Mouse (Mus musculus): ENCODE measurements at regions not wholly inside any gene's neighbourhood (a gene's known extent, or its start where the extent isn't known, plus 50 kb on each side); places are given as distances from the start of the nearest gene placed in this dataset.

GRCm38 (mm10) chr4:70844742-70845141, 309.9 kb upstream of the Megf9 start:
- Histone ChIP-seq H3K4me1 (ENCODE audit: control insufficient read depth in 1 of 2, insufficient read depth in 2 of 2, low read length in 2 of 2) (no peaks in the 10 kb centered on the region), H3K9ac (ENCODE audit: control insufficient read depth, low read depth, low read length, poor library complexity, severe bottlenecking) (no peak overlapping the region)

GRCm38 (mm10) chr4:70810956-70811316, 276.1 kb upstream of the Megf9 start:
- Histone ChIP-seq H3K4me3 (ENCODE audit: control insufficient read depth in 1 of 2, insufficient read depth in 1 of 2, low read depth in 2 of 2, low read length in 2 of 2) (no peak overlapping the region), H3K79me2 (ENCODE audit: control insufficient read depth, insufficient read depth, low read length, poor library complexity) (no peaks in the 10 kb centered on the region), H3K27ac (ENCODE audit: control insufficient read depth, low read depth, low read length) (no peak overlapping the region), H3K4me1 (ENCODE audit: control insufficient read depth in 1 of 2, insufficient read depth in 2 of 2, low read length in 2 of 2) (no peaks in the 10 kb centered on the region), H3K9ac (ENCODE audit: control insufficient read depth, low read depth, low read length, poor library complexity, severe bottlenecking) (no peak overlapping the region), H3K9me3 (replicated peaks; ENCODE audit: insufficient read depth, low read length) (no peaks in the 10 kb centered on the region), H3K27me3 (ENCODE audit: control insufficient read depth in 1 of 2, insufficient read depth in 2 of 2, low read length in 2 of 2) (no peaks in the 10 kb centered on the region), H3K36me3 (ENCODE audit: control insufficient read depth in 1 of 2, insufficient read depth in 2 of 2, low read length in 2 of 2) (no peaks in the 10 kb centered on the region)
- TF ChIP-seq POLR2AphosphoS5 (IDR thresholded peaks at IDR 0.05; ENCODE audit: borderline replicate concordance, low read depth, low read length) = no peak
- no peak for TF ChIP-seq MYB (IDR thresholded peaks at IDR 0.05; ENCODE audit: low read depth, low read length)
- no peak for DNase-seq (ENCODE audit: low read depth, low spot score)

More at GRCm38 (mm10) chr4:70844742-70845141, 309.9 kb upstream of the Megf9 start:
- DNase-seq (ENCODE audit: low read depth, low spot score) = no peak
- Histone ChIP-seq H3K36me3 (ENCODE audit: control insufficient read depth in 1 of 2, insufficient read depth in 2 of 2, low read length in 2 of 2) (no peaks in the 10 kb centered on the region), H3K27ac (ENCODE audit: control insufficient read depth, low read depth, low read length) (no peak overlapping the region), H3K79me2 (ENCODE audit: control insufficient read depth, insufficient read depth, low read length, poor library complexity) (no peaks in the 10 kb centered on the region), H3K27me3 (ENCODE audit: control insufficient read depth in 1 of 2, insufficient read depth in 2 of 2, low read length in 2 of 2) (no peaks in the 10 kb centered on the region), H3K4me3 (ENCODE audit: control insufficient read depth in 1 of 2, insufficient read depth in 1 of 2, low read depth in 2 of 2, low read length in 2 of 2) (no peak overlapping the region), H3K9me3 (replicated peaks; ENCODE audit: insufficient read depth, low read length) (no peaks in the 10 kb centered on the region)
- TF ChIP-seq CHD2 (IDR thresholded peaks at IDR 0.05; ENCODE audit: low read length) = no peak
- TF ChIP-seq E2F4 (IDR thresholded peaks at IDR 0.05; ENCODE audit: borderline replicate concordance, low read depth, low read length) = no peak
- no peak for TF ChIP-seq ZKSCAN1 (IDR thresholded peaks at IDR 0.05; ENCODE audit: low read depth, low read length)
- no peak for TF ChIP-seq MEF2A (IDR thresholded peaks at IDR 0.05; ENCODE audit: extremely low read depth, insufficient replicate concordance, low read depth, low read length, poor library complexity, severe bottlenecking)
- no peak for TF ChIP-seq MAFK (IDR thresholded peaks at IDR 0.05; ENCODE audit: borderline replicate concordance, low read depth, low read length)
- no peak for TF ChIP-seq BHLHE40 (IDR thresholded peaks at IDR 0.05; ENCODE audit: borderline replicate concordance, low read depth, low read length)
- TF ChIP-seq JUND (IDR thresholded peaks at IDR 0.05; ENCODE audit: low read depth, low read length) = no peak
- no peak for TF ChIP-seq POLR2AphosphoS2 (IDR thresholded peaks at IDR 0.05; ENCODE audit: low read length)
- no peak for TF ChIP-seq ZMIZ1 (IDR thresholded peaks at IDR 0.05; ENCODE audit: low read depth, low read length)
- TF ChIP-seq TCF12 (IDR thresholded peaks at IDR 0.05; ENCODE audit: low read depth, low read length) = no peak
- no peak for TF ChIP-seq ELF1 (IDR thresholded peaks at IDR 0.05; ENCODE audit: low read depth, low read length)
- no peak for TF ChIP-seq CHD1 (IDR thresholded peaks at IDR 0.05; ENCODE audit: low read depth, low read length)
- TF ChIP-seq SIN3A (IDR thresholded peaks at IDR 0.05; ENCODE audit: low read length) = no peak
